Mouse (Mus musculus): Measurements from ENCODE around the gene Gmcl1. TPM values are rescaled to one million over a fixed set of nuclear protein-coding genes. Genes with fewer than 3 reads are reported as not detected.

Gene Gmcl1
- polyA plus RNA-seq, 1 experiment from 2014 or later = 41.5 TPM

- ATAC-seq (ENCODE audit: low FRiP score, low read depth) = no peak
- H3K27me3 ChIP-seq = no peaks in the 10 kb centered on the region
- H3K9me3 ChIP-seq = no peaks in the 10 kb centered on the region
- no peaks in the 10 kb centered on the region for H3K4me1 ChIP-seq
- H3K4me3 ChIP-seq = no peak overlapping the region
- no peak overlapping the region for H3K27ac ChIP-seq
- H3K9ac ChIP-seq = no peak overlapping the region
- H3K4me2 ChIP-seq (replicated peaks) = no peak overlapping the region
- WGBS = 72% methylated on average over 4 of the region's 4 CpGs
- H3K36me3 ChIP-seq = peaks cover 29% of the 10 kb centered on the region
Measured at GRCm38 (mm10) chr6:86645551-86645950, 87.6 kb downstream of the Gmcl1 start.

GRCm38 (mm10) chr6:86644775-86645400 is 88.3 kb downstream of the Gmcl1 start:
- Histone ChIP-seq H3K36me3 (peaks cover 22% of the 10 kb centered on the region), H3K9me3 (no peaks in the 10 kb centered on the region), H3K9ac (no peak overlapping the region), H3K4me3 (no peak overlapping the region), H3K27ac (no peak overlapping the region), H3K4me2 (replicated peaks) (no peak overlapping the region), H3K27me3 (no peaks in the 10 kb centered on the region), H3K4me1 (no peaks in the 10 kb centered on the region)
- WGBS = 92% methylated on average over 3 of the region's 3 CpGs
- no peak for ATAC-seq (ENCODE audit: low FRiP score, low read depth)

Other genes starting within 250 kb of the Gmcl1 start
- gene Pcbp1, start 207.1 kb downstream of the Gmcl1 start, polyA plus RNA-seq (2015; fragmentation: Nextera tagmentation; extraction: Ambion mirVana) = 454 and 479 TPM in 2 replicates
- 3.8 and 4.6 TPM in 2 replicates for gene Asprv1, start 105.2 kb downstream of the Gmcl1 start, polyA plus RNA-seq (2015; fragmentation: Nextera tagmentation; extraction: Ambion mirVana)
- 13.4 and 13.8 TPM in 2 replicates for gene Mxd1, start 64.2 kb downstream of the Gmcl1 start, polyA plus RNA-seq (2015; fragmentation: Nextera tagmentation; extraction: Ambion mirVana)
- gene Snrnp27, start 48.9 kb downstream of the Gmcl1 start, polyA plus RNA-seq (2015; fragmentation: Nextera tagmentation; extraction: Ambion mirVana) = 124 and 137 TPM in 2 replicates
- 30.4 and 31.5 TPM in 2 replicates for gene Anxa4, start 60.2 kb upstream of the Gmcl1 start, polyA plus RNA-seq (2015; fragmentation: Nextera tagmentation; extraction: Ambion mirVana)
- gene Aak1, start 116.1 kb upstream of the Gmcl1 start, polyA plus RNA-seq (2015; fragmentation: Nextera tagmentation; extraction: Ambion mirVana) = 15.6 and 18.8 TPM in 2 replicates